Mouse (Mus musculus): ENCODE measurements around the gene Cotl1.

GRCm38 (mm10) chr8:119832931-119833330 is 7.4 kb downstream of the Cotl1 start:
- no peak for TF ChIP-seq GATA1 (IDR thresholded peaks at IDR 0.05; ENCODE audit: low read length)
- TF ChIP-seq TAL1 (IDR thresholded peaks at IDR 0.05; ENCODE audit: low read length), result no peak

All from erythroblast, embryonic 14.5 days (primary cell).